Mouse (Mus musculus) G1E (cell line): ENCODE data around the gene Usp6nl.

ENCODE experiments used
- CTCF ChIP-seq: IDR thresholded peaks from 2 replicates; pipeline ENCODE4 v1.5.1; 2012; ENCODE audit warnings: low read depth, low read length, inconsistent platforms, mixed read lengths
- GATA1 ChIP-seq: IDR thresholded peaks from 2 replicates; pipeline ENCODE4 v1.6.1; 2012; ENCODE audit warnings: borderline replicate concordance, low read length, inconsistent platforms, mixed read lengths
- GATA2 ChIP-seq: IDR thresholded peaks from 2 replicates; pipeline ENCODE4 v1.6.1; 2012; ENCODE audit warnings: low read depth, low read length, inconsistent platforms, borderline replicate concordance
- POLR2AphosphoS5 ChIP-seq: IDR thresholded peaks from 2 replicates; pipeline ENCODE4 v1.6.1; 2012; ENCODE audit warnings: low read depth, low read length, inconsistent platforms; ENCODE audit not compliant: insufficient replicate concordance
- TAL1 ChIP-seq: conservative IDR thresholded peaks from 2 replicates; pipeline ENCODE4 v1.6.1; 2012; ENCODE audit warnings: low read depth, low read length, inconsistent platforms, mixed read lengths

DNA sequence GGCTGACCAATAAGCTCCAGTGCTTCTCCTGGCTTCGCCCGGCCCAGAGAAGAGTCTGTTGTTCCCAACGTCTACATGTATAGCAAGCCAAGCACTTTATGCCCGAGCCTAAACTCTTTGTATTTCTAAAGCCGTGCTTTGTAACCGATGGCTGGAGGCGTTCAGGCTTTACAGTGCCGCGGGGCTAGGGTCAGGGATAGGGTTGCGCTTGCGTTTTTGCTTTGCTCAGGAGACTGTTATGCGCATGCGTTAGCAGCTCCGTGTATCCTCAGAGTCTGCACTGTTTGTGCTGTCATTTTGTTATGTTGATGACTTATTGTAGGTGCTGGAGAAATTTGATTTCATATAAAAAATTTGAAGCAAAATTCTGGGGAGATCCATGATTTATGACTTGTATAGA lies 51.7 kb downstream of the Usp6nl start:
- no peak for TF ChIP-seq TAL1
- no peak for TF ChIP-seq GATA1
- no peak for TF ChIP-seq CTCF
- TF ChIP-seq GATA2 = no peak
- TF ChIP-seq POLR2AphosphoS5 = no peak
